Mouse (Mus musculus) kidney, postnatal 10 days (tissue): ENCODE measurements around the gene Mipol1.
A peak's percentile ranks its signal among the peaks of the same experiment; 100 is the strongest.

ENCODE experiments used
- DNase-seq: peaks from one replicate; pipeline ENCODE4 v3.0.0; 2021; ENCODE audit warnings: mixed read lengths

Mipol1 gene

GRCm38 (mm10) chr12:57243671-57244495 lies 13.7 kb downstream of the Mipol1 start:
- DNase-seq: no peak

DNA sequence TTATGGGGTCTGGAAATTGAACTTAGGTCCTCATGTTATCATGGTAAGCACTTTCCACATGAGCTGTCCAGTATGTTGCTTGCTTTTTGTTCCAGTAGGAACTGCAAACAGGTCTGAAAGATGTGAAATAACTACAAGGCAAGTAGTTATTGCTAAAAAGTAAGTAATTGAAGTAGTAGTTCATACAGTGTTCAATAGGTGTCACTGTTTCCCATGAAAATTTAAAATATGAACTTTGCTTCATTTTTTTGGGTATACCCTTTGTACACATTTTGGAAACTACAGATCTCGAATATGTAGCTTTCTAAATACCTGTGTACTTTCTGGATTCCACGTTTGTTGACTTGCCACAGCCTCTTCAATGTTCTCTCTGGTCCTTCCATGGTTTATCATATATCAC lies 28.3 kb downstream of the Mipol1 start:
- no peak for DNase-seq

DNA sequence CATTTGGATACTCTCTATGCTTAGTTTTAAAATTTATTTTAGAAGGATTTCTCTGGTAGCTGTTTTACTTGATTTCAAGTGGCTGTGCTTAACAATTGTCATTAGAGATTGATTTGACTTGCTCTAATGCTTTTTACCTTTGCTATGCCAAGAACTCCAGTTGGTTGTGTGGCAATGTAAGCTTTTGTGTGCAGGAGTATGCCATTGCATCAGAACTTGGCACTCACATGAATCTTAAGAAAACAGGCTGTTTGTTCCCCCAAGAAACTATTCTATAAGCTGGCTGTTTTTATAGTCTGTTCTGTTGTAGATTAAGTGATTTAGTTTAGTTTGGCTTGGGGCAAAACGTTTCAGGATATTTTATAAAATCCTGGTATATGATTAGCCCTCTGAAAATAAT lies 45.2 kb downstream of the Mipol1 start:
- no peak for DNase-seq

GRCm38 (mm10) chr12:57281155-57282114 lies 51.2 kb downstream of the Mipol1 start:
- DNase-seq: peak; percentile 31

DNA sequence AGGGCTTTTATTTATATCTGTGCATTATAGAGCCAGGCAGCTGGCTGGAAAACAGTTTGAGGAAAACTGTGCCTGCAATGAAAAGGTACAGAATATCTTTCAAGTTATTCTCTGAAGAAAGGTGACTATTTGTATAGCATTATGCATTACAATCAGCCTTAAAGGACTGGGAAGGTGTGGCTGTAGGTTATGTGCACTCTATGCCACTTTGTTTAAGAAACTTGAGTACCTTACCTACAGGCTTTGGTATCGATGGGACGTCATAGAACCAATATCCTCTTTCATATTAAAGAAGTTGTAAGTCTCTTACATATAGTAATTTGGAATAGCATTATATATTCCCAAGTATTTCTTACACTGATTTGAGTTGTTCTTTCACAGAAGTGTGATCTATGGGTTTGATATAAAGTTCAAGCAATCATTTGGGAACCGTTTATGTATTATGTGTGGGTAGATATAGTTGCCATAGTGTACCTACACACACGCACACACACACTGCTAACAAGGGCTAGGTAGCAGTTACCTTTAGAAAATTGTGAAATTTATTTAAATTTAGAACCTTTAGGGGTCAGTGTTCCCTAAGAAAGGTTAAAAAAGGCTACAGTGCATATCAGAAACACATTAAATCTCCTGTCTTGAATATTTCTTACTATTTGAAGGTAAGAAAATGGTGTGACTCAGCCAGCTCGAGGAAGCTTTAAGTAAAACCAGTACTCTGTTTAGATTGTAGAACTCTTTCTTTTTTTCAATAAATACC lies 55.3 kb downstream of the Mipol1 start:
- no peak for DNase-seq

GRCm38 (mm10) chr12:57307337-57307736 lies 77.1 kb downstream of the Mipol1 start:
- no peak for DNase-seq

- DNase-seq: no peak
Observed at GRCm38 (mm10) chr12:57307748-57308147, 77.5 kb downstream of the Mipol1 start.

DNA sequence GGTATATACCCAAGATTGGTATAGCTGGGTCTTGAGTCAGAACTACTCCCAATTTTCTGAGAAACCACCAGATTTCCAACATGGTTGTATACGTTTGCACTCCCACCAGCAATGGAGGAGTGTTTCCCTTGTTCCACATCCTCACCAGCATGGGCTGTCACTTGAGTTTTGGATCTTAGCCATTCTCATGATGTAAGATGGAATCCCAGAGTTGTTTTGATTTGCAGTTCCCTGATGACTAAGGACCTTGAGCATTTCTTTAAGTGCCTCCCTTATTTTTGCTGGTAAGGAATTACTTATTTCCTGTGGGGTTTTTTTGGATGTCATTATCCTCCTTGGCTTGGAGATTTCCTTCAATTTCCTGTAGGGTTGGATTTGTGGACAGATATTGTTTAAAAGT lies 108.8 kb downstream of the Mipol1 start:
- DNase-seq: no peak

DNA sequence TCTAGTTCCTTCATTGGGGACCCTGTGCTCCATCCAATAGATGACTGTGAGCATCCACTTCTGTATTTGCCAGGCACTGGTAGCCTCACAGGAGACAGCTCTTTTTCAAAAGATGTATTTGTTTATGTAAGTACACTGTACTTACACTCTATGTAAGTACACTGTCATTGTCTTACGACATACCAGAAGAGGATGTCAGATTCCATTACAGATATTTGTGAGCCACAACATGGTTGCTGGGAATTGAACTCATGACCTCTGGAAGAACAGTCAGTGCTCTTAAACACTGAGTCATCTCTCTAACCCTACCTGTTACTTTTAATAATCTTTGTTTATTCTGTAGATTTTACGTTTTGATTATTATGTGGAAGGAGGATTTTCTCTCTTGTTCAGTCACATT lies 109.9 kb downstream of the Mipol1 start:
- DNase-seq: no peak

GRCm38 (mm10) chr12:57362732-57363131 lies 132.5 kb downstream of the Mipol1 start:
- no peak for DNase-seq

DNA sequence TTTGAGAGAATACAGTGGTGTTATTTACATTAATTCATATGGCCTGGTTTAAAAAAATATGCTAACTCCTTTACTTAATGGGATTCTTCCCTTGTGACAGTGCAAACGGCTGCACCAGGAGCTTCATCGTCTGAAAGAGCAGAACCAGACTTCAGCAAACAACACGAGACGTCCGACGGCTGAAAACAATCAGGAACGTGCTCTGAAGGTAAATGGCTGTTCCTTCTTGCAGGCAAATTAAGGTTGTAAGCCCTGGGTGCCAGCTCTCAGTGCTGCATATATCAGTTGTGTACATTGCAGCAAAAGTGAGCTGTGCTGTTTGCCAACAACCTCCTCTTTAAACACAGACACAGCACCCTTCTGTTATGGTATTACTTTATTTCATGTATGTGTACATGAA lies 133.8 kb downstream of the Mipol1 start:
- no peak for DNase-seq

- DNase-seq: no peak
Observed at GRCm38 (mm10) chr12:57371790-57372547, 141.7 kb downstream of the Mipol1 start.

DNA sequence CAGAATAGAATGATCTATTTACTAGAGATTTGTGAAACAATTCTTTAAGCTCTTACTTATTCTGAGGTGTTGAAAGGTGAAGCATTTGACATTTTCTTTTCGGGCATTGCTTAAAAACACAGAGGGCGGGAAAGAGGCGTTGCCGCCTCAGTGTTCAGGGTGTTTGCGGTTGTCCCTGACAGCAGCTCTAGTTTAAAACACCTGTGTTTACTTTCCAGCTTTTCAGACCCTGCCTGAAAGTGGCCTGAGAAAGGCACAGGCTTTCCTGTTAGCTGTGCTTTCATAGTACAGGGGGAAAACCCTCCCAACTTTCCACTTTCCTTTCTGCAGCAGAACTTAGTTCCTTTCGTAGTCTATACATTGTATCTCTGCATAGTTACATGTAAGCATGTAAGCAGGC lies 152.6 kb downstream of the Mipol1 start:
- no peak for DNase-seq

GRCm38 (mm10) chr12:57387588-57388292 lies 157.5 kb downstream of the Mipol1 start:
- DNase-seq: no peak

DNA sequence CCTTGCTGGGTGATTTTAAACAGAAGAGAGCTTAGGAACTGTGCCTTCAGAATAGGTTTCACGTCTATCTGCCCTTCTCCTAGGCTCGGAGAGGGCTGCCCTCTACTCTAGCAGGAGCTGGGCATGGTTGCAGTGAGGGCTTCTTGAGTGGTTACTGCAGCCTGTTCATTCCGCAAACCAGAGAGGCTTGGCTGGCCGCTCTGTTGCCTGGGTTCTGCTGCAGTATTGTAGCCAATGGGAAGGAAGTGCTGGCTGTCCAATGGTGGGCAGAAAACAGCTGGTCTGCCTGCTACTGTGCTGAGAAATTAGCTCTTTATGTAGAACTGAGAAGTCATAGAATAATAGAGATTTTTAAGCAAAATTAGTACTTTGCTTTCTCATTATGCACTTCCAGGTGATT lies 169.3 kb downstream of the Mipol1 start:
- no peak for DNase-seq

GRCm38 (mm10) chr12:57400186-57400585 lies 170.0 kb downstream of the Mipol1 start:
- DNase-seq: no peak

GRCm38 (mm10) chr12:57401126-57401525 lies 170.9 kb downstream of the Mipol1 start:
- no peak for DNase-seq

DNA sequence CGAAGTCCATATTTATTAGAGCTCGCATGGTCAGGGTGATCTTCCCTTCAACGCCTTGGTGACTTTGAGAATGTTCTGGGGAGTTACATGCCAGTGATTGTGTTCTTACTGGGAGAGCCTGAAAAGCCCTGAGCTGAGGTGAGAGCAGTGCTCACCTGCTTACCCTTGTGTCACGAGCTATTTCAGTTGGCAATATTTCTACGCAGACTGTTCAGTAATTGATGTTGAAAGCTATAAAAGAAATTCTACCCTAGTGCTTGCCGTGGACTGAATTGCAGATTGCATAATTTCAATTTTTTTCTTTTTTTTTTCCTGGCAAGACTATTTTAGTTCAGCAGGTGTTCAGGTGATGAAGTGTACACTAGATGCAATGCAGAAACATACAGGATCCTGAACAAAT lies 172.1 kb downstream of the Mipol1 start:
- no peak for DNase-seq

DNA sequence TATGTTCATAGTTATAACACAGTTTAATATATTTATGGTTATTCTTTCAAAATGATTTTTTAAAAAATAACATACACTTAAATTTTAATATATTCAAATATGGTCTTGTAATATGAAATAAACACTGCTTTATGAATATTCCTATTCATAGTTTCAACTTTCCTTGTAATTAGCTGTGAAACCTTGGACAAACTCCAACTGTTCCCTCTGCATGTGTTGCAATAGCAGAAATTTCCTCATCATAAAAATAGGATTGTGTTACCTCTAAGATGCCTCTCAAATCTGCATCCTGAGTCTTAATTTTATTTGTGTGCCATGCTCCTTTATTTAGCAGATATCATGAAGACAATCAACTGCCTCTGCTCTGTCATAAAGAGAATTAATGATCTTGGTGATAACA lies 179.7 kb downstream of the Mipol1 start:
- DNase-seq: no peak

- DNase-seq: no peak
Observed at GRCm38 (mm10) chr12:57413833-57414232, 183.6 kb downstream of the Mipol1 start.

DNA sequence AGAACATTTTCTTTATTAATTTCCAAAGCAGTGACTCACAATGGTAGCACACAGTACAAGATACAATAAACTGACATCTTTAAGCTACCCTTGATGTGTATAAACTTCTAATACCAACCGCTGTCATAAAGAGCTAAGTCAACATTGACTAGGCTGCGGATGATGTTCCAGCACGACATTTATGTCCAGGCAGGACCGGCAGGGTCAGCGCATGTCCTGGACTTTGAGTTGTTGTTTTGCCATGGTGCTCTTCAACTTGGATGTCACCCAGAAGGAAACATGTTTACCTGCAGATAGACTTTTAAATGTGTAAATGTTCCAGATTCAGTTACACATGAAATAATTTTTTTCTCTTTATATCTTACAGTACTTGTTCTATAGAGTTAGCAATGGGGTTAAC lies 194.7 kb downstream of the Mipol1 start:
- DNase-seq: no peak

DNA sequence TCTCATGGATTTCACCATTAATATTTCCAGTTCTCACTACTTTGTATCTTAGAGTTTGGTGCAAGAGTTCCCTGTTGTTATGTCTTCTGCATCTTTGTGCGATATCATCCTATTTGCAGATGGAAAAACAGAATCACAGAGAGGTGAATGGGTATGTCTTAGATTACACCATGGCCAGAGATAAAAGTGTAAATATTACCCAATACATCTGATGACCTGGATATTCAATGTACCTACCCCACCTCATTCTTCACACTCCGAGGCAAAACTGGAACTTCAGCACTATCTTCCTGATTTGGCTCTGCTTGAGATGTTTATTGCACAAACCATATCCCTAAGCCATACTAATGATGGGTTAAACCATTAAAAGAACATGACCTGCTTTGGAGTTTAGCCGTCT lies 198.0 kb downstream of the Mipol1 start:
- no peak for DNase-seq
